Mouse (Mus musculus): ENCODE data around the gene Ints3. TPM values are rescaled to one million over a fixed set of nuclear protein-coding genes. Genes with fewer than 3 reads are reported as not detected.
"Not testable (repeated sequence)": the region's sequence is repeated elsewhere in the genome, so short reads cannot be mapped to it uniquely, and the experiment has no call there.

Gene Ints3
- polyA plus RNA-seq, 1 experiment, result 28.4 TPM

DNA sequence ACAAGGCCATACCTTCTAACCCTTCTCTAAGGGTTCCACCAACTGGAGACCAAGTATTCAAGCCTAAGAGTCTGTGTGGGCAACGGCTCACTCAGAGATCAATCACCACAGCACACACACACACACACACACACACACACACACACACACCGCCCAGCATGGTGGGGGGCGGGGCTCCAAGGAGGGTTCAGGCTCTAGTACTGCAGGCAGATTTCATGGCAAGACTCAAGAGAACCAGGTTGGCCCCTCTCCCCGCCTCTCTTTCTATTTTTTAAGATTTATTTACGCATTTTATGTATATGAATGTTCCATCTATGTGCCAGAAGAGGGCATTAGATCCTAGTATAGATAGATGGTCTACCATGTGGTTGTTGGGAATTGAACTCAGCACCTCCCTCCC lies 60.6 kb downstream of the Ints3 start:
- WGBS, result 52% methylated on average over 5 of the region's 5 CpGs
- TF ChIP-seq POLR2A (IDR thresholded peaks at IDR 0.05; ENCODE audit: borderline replicate concordance, extremely low read depth, low read depth, low read length), result no peak
- TF ChIP-seq CTCF (IDR thresholded peaks at IDR 0.05; ENCODE audit: insufficient read depth, low read length), result no peak
- no peaks in the 10 kb centered on the region for H3K4me1 ChIP-seq (ENCODE audit: control insufficient read depth, insufficient read depth, low read length)
- no peak for DNase-seq
- no peak overlapping the region for H3K4me3 ChIP-seq (replicated peaks; ENCODE audit: extremely low read depth, low read depth, low read length)

GRCm38 (mm10) chr3:90371857-90372256 lies 61.6 kb downstream of the Ints3 start:
- Histone ChIP-seq H3K4me1 (ENCODE audit: control insufficient read depth, insufficient read depth, low read length) (no peaks in the 10 kb centered on the region), H3K4me3 (replicated peaks; ENCODE audit: extremely low read depth, low read depth, low read length) (no peak overlapping the region)
- DNase-seq, result no peak
- no peak for TF ChIP-seq CTCF (IDR thresholded peaks at IDR 0.05; ENCODE audit: insufficient read depth, low read length)
- TF ChIP-seq POLR2A (IDR thresholded peaks at IDR 0.05; ENCODE audit: borderline replicate concordance, extremely low read depth, low read depth, low read length), result no peak
- WGBS, result 74% methylated on average over 7 of the region's 7 CpGs

GRCm38 (mm10) chr3:90369041-90369440 lies 64.4 kb downstream of the Ints3 start:
- no peak for TF ChIP-seq CTCF (IDR thresholded peaks at IDR 0.05; ENCODE audit: insufficient read depth, low read length)
- no peak for TF ChIP-seq POLR2A (IDR thresholded peaks at IDR 0.05; ENCODE audit: borderline replicate concordance, extremely low read depth, low read depth, low read length)
- H3K4me1 ChIP-seq (ENCODE audit: control insufficient read depth, insufficient read depth, low read length), result no peaks in the 10 kb centered on the region
- no peak for DNase-seq
- WGBS, result 41% methylated on average over 2 of the region's 2 CpGs
- no peak overlapping the region for H3K4me3 ChIP-seq (replicated peaks; ENCODE audit: extremely low read depth, low read depth, low read length)

DNA sequence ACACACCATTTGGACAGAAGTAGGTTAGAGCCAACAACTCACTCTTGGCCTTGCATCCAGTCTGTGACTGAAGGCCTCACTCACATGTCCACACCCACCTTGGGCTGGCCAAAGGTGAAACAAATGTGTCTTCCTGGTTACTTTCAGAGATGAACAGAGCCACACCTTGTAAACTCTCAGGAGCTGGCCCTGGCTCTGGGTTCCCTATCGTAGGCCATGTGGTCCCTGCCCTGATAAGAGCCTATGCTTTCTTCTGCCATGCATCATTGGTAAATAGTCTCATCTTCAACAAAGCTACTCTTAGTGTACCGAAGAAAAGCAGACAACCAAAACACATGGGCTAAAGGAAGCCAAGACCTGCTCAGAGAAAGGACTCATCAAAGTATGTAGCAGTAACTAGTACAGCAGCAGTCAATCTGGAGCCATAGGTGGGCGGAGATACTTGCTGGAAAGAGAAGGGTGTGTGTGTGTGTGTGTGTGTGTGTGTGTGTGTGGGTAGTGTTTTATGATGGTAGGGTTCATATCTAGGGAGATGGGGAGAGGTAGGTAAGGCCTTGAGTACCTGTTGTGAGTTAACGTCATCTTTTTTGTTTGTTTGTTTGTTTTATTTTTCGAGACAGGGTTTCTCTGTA lies 66.3 kb downstream of the Ints3 start:
- H3K4me3 ChIP-seq (replicated peaks; ENCODE audit: extremely low read depth, low read depth, low read length), result no peak overlapping the region
- TF ChIP-seq CTCF (IDR thresholded peaks at IDR 0.05; ENCODE audit: insufficient read depth, low read length) (no peak), POLR2A (IDR thresholded peaks at IDR 0.05; ENCODE audit: borderline replicate concordance, extremely low read depth, low read depth, low read length) (no peak)
- 81% methylated on average over 5 of the region's 5 CpGs for WGBS
- H3K4me1 ChIP-seq (ENCODE audit: control insufficient read depth, insufficient read depth, low read length), result no peaks in the 10 kb centered on the region
- DNase-seq, result no peak

GRCm38 (mm10) chr3:90362346-90362745 lies 71.1 kb downstream of the Ints3 start:
- DNase-seq, result no peak
- H3K4me3 ChIP-seq (replicated peaks; ENCODE audit: extremely low read depth, low read depth, low read length), result no peak overlapping the region
- TF ChIP-seq CTCF (IDR thresholded peaks at IDR 0.05; ENCODE audit: insufficient read depth, low read length), result no peak
- TF ChIP-seq POLR2A (IDR thresholded peaks at IDR 0.05; ENCODE audit: borderline replicate concordance, extremely low read depth, low read depth, low read length), result no peak
- no peaks in the 10 kb centered on the region for H3K4me1 ChIP-seq (ENCODE audit: control insufficient read depth, insufficient read depth, low read length)
- 60% methylated on average over 2 of the region's 2 CpGs for WGBS

DNA sequence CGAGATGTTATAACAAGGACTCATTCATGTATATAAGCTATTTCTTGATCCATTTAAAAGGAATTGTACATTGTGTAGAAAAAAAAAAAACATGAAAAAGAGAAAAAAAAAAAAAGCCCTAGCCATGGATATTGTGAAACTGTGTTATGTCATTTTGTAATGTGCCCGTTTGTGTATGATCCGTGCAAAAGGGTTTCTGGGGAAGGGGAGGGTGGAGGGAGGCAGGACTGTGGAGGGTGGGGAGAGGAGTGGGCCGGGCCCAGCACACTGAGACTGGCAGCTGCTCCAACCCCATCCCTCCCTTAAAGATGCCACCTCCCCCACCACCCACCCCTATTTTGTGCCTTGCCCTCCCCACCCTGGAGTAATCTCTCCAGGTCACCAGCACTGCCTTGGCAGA lies 71.9 kb downstream of the Ints3 start:
- no peak for DNase-seq
- 62% methylated on average over 4 of the region's 4 CpGs for WGBS

GRCm38 (mm10) chr3:90359230-90359629 lies 74.2 kb downstream of the Ints3 start:
- TF ChIP-seq POLR2A (IDR thresholded peaks at IDR 0.05; ENCODE audit: borderline replicate concordance, extremely low read depth, low read depth, low read length) (no peak), CTCF (IDR thresholded peaks at IDR 0.05; ENCODE audit: insufficient read depth, low read length) (no peak)
- no peak for DNase-seq
- no peaks in the 10 kb centered on the region for H3K4me1 ChIP-seq (ENCODE audit: control insufficient read depth, insufficient read depth, low read length)
- no peak overlapping the region for H3K4me3 ChIP-seq (replicated peaks; ENCODE audit: extremely low read depth, low read depth, low read length)
- 48% methylated on average over 1 of the region's 1 CpGs for WGBS

More for the DNA sequence above, 71.9 kb downstream of the Ints3 start:
- TF ChIP-seq CTCF (IDR thresholded peaks at IDR 0.05; ENCODE audit: insufficient read depth, low read length), result no peak
- no peak for TF ChIP-seq POLR2A (IDR thresholded peaks at IDR 0.05; ENCODE audit: borderline replicate concordance, extremely low read depth, low read depth, low read length)
- Histone ChIP-seq H3K4me1 (ENCODE audit: control insufficient read depth, insufficient read depth, low read length) (no peaks in the 10 kb centered on the region), H3K4me3 (replicated peaks; ENCODE audit: extremely low read depth, low read depth, low read length) (no peak overlapping the region)

- WGBS, result 79% methylated on average over 7 of the region's 7 CpGs
- no peak overlapping the region for H3K4me3 ChIP-seq (replicated peaks; ENCODE audit: extremely low read depth, low read depth, low read length)
- TF ChIP-seq POLR2A (IDR thresholded peaks at IDR 0.05; ENCODE audit: borderline replicate concordance, extremely low read depth, low read depth, low read length) (no peak), CTCF (IDR thresholded peaks at IDR 0.05; ENCODE audit: insufficient read depth, low read length) (no peak)
- no peak for DNase-seq
- H3K4me1 ChIP-seq (ENCODE audit: control insufficient read depth, insufficient read depth, low read length), result no peaks in the 10 kb centered on the region
Observed at GRCm38 (mm10) chr3:90357959-90358358, 75.5 kb downstream of the Ints3 start.

DNA sequence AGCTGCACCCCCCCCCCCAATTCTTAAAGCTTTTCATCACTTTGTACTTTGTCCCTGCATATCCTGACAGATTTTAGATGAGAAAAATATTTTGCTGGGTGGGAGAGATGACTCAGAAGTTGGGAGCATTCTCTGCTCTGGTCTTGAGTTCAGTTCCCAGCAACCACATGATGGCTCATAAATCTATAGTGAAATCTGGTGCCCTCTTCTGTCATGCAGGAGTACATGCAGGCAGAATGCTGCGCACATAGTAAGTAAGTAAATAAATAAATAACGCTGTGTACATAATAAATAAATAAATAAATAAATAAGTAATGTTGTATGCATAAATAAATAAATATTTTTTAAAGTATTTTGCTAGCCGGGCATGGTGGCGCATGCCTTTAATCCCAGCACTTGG lies 85.6 kb downstream of the Ints3 start:
- no peak for DNase-seq
- TF ChIP-seq POLR2A (IDR thresholded peaks at IDR 0.05; ENCODE audit: borderline replicate concordance, extremely low read depth, low read depth, low read length), result no peak
- TF ChIP-seq CTCF (IDR thresholded peaks at IDR 0.05; ENCODE audit: insufficient read depth, low read length), result no peak
- H3K4me1 ChIP-seq (ENCODE audit: control insufficient read depth, insufficient read depth, low read length), result no peaks in the 10 kb centered on the region
- WGBS, result 95% methylated on average over 4 of the region's 4 CpGs
- no peak overlapping the region for H3K4me3 ChIP-seq (replicated peaks; ENCODE audit: extremely low read depth, low read depth, low read length)

GRCm38 (mm10) chr3:90342853-90343252 lies 90.6 kb downstream of the Ints3 start:
- H3K4me3 ChIP-seq (replicated peaks; ENCODE audit: extremely low read depth, low read depth, low read length); DNase-seq; H3K4me1 ChIP-seq (ENCODE audit: control insufficient read depth, insufficient read depth, low read length): not testable (repeated sequence)
- WGBS, result 77% methylated on average over 2 of the region's 2 CpGs

Other genes with a start within 250 kb of the Ints3 start
- 725 and 918 TPM in 2 replicates for gene Rps27, start 220.0 kb downstream of the Ints3 start, polyA plus RNA-seq (2012; rRNA removed)
- gene Rab13, start 219.9 kb downstream of the Ints3 start, polyA plus RNA-seq (2012; rRNA removed), result 5.4 and 5.8 TPM in 2 replicates
- gene Jtb, start 202.0 kb downstream of the Ints3 start, polyA plus RNA-seq (2012; rRNA removed), result 49.4 and 66.3 TPM in 2 replicates
- gene Creb3l4, start 190.1 kb downstream of the Ints3 start, polyA plus RNA-seq (2012; rRNA removed), result 2.0 TPM in 2 replicates
- gene Slc39a1, start 185.4 kb downstream of the Ints3 start, polyA plus RNA-seq (2012; rRNA removed), result 72.8 and 83.7 TPM in 2 replicates
- gene Crtc2, start 179.5 kb downstream of the Ints3 start, polyA plus RNA-seq (2012; rRNA removed), result 60.2 and 77.4 TPM in 2 replicates
- gene Dennd4b, start 168.4 kb downstream of the Ints3 start, polyA plus RNA-seq (2012; rRNA removed), result 37.5 and 39.6 TPM in 2 replicates
- gene Gatad2b, start 140.4 kb downstream of the Ints3 start, polyA plus RNA-seq (2012; rRNA removed), result 21.5 and 26.0 TPM in 2 replicates
- gene Slc27a3, start 43.7 kb downstream of the Ints3 start, polyA plus RNA-seq (2012; rRNA removed), result 26.3 and 27.5 TPM in 2 replicates
- 162 and 199 TPM in 2 replicates for gene Npr1, start 32.2 kb upstream of the Ints3 start, polyA plus RNA-seq (2012; rRNA removed)
- gene Ilf2, start 42.5 kb upstream of the Ints3 start, polyA plus RNA-seq (2012; rRNA removed), result 13.2 and 22.3 TPM in 2 replicates
- 29.0 and 47.3 TPM in 2 replicates for gene Snapin, start 57.4 kb upstream of the Ints3 start, polyA plus RNA-seq (2012; rRNA removed)
- 38.6 and 48.4 TPM in 2 replicates for gene Chtop, start 75.9 kb upstream of the Ints3 start, polyA plus RNA-seq (2012; rRNA removed)
- 149 and 169 TPM in 2 replicates for gene S100a1, start 80.8 kb upstream of the Ints3 start, polyA plus RNA-seq (2012; rRNA removed)
- 81.0 and 103 TPM in 2 replicates for gene S100a13, start 80.8 kb upstream of the Ints3 start, polyA plus RNA-seq (2012; rRNA removed)
- 1.7 and 32.5 TPM in 2 replicates for gene S100a14, start 93.2 kb upstream of the Ints3 start, polyA plus RNA-seq (2012; rRNA removed)
- gene S100a16, start 103.6 kb upstream of the Ints3 start, polyA plus RNA-seq (2012; rRNA removed), result 180 and 274 TPM in 2 replicates
- 1.0 and 2.3 TPM in 2 replicates for gene S100a3, start 127.0 kb upstream of the Ints3 start, polyA plus RNA-seq (2012; rRNA removed)
- not detected in 2 replicates for gene S100a2, start 156.6 kb upstream of the Ints3 start, polyA plus RNA-seq (2012; rRNA removed)
- gene Gm42674, start 168.3 kb upstream of the Ints3 start, polyA plus RNA-seq (2012; rRNA removed), result not detected in 2 replicates
- gene S100a4, start 170.1 kb upstream of the Ints3 start, polyA plus RNA-seq (2012; rRNA removed), result 28.9 and 51.0 TPM in 2 replicates
- not detected in 2 replicates for gene S100a5, start 174.9 kb upstream of the Ints3 start, polyA plus RNA-seq (2012; rRNA removed)
- gene S100a6, start 179.3 kb upstream of the Ints3 start, polyA plus RNA-seq (2012; rRNA removed), result 439 and 454 TPM in 2 replicates
- 0.51 and 5.6 TPM in 2 replicates for gene S100a7a, start 220.4 kb upstream of the Ints3 start, polyA plus RNA-seq (2012; rRNA removed)
- gene S100a8, start 235.4 kb upstream of the Ints3 start, polyA plus RNA-seq (2012; rRNA removed), result 5.6 and 15.3 TPM in 2 replicates

All from lung, adult 2 months (tissue).